Mouse (Mus musculus) stomach, adult 2 months (tissue): Measurements from ENCODE around the gene Tbc1d2. TPM values are rescaled to one million over a fixed set of nuclear protein-coding genes. Genes with fewer than 3 reads are reported as not detected.

Experiments
- polyA plus RNA-seq: library from polyadenylated mRNA; depleted of rRNA; stranded (reverse); fragments of >200 nt; gene quantifications from 2 replicates; pipeline ENCODE4 v1.2.3, GENCODE M21; 2012; rRNA removed

Tbc1d2 gene
- 7.0 and 8.0 TPM in 2 replicates for polyA plus RNA-seq

DNA sequence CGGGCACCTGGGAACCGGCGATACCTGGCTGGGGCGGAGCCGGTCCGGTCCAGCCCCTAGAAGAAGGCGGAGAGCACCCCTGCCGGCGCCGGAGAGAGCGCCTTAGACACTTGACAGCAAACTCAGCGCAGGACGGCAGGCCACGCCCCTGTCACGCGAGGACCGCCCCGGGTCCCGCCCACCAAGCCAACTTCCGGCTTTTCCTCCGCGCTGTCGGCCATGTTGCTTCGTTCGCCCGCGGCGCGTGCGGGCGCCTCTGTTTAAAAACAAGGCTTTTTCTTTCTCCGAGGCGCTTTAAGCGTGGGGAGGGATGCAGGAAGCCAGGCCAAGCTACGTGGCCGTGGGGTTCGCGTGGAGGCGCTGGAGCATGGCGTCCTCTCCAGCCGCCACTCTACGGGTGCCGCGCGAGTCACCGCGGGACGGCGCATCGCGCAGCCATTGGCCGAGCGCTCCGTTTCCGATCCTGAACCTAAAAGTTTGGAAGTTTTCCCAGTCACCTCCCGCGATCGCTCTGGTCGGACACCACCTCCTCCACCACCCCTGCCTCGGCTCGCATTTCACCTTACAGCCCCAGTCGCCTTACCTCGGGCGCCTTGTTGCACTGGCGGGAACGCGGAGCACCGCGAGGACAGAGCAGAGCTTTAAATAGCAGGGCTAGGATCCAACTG, at the start of gene Tbc1d2:
Tbc1d2 (minus strand) TSS at position 124 of the 668 bp plus-strand sequence.

DNA sequence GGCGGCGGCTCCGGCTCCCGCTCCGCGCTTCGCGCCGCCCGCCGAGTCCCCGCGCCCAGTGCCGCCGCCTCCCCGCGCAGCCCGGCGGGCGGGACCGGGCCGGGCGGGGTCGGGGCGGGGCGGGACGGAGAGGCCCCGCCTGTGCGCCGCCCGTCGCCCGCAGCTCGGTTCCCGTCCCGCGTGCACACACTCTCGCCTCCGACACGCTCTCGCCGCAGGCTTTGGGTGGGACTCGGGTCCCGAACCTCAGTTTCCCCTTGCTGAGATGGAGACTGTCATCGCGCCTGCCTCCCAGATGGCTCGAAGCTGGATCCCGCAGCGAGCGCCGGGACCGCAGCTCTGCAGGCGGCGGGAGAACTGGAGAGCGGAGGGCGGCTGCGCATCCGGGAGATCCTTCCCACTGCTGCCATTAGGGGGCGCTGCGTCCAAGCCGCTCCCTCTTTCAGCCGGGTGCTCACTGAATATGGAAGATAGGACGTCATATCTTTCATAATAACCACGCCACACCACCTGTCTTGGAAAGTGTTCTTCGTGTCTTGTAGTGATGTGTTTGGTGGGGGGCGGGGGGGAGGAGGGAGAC, 48.1 kb downstream of the Tbc1d2 start, which contains the start of gene Coro2a:
Coro2a (minus strand) TSS at position 359 of the 580 bp plus-strand sequence.

Other genes starting within 250 kb of the Tbc1d2 start
- not detected in 2 replicates for gene Hemgn, start 236.7 kb downstream of the Tbc1d2 start, polyA plus RNA-seq
- 9.0 and 18.2 TPM in 2 replicates for gene Anp32b, start 199.3 kb downstream of the Tbc1d2 start, polyA plus RNA-seq
- 14.0 and 14.8 TPM in 2 replicates for gene Nans, start 161.0 kb downstream of the Tbc1d2 start, polyA plus RNA-seq
- 2.7 and 4.4 TPM in 2 replicates for gene Trim14, start 114.1 kb downstream of the Tbc1d2 start, polyA plus RNA-seq
- gene Coro2a, start 48.0 kb downstream of the Tbc1d2 start, polyA plus RNA-seq: 51.1 and 56.0 TPM in 2 replicates